Mouse (Mus musculus): ENCODE data around the gene Ptprcap. TPM values are rescaled to one million over a fixed set of nuclear protein-coding genes. Genes with fewer than 3 reads are reported as not detected.

Ptprcap gene
- polyA plus RNA-seq (2014; fragmentation: Illumina TruSeq; extraction: RNeasy Lipid Tissue Mini Kit (QIAGEN cat#74804); ENCODE audit: low read depth, low replicate concordance): 1.9 TPM

GRCm38 (mm10) chr19:4153232-4153654, at the start of gene Ptprcap:
TSS of gene Ptprcap (plus strand) at chr19:4153604.

GRCm38 (mm10) chr19:4125741-4126696, 27.4 kb upstream of the Ptprcap start, which contains the start of gene Aip:
TSS of gene Aip (minus strand) at chr19:4125858.

GRCm38 (mm10) chr19:4139446-4139845, 14.0 kb upstream of the Ptprcap start, which contains the start of gene Gpr152:
TSS of gene Gpr152 (plus strand) at chr19:4139787.

GRCm38 (mm10) chr19:4143759-4144268, 9.6 kb upstream of the Ptprcap start, which contains the start of gene Cabp4:
TSS of gene Cabp4 (minus strand) at chr19:4144033.

GRCm38 (mm10) chr19:4148491-4148806, 5.0 kb upstream of the Ptprcap start, which contains the start of gene Coro1b:
TSS of gene Coro1b (plus strand) at chr19:4148619.

GRCm38 (mm10) chr19:4162646-4163542, 9.5 kb downstream of the Ptprcap start, which contains the start of gene Rps6kb2:
TSS of gene Rps6kb2 (minus strand) at chr19:4163354.

GRCm38 (mm10) chr19:4175368-4175947, 22.1 kb downstream of the Ptprcap start, which contains the start of gene Carns1:
TSS of gene Carns1 (minus strand) at chr19:4175479.

GRCm38 (mm10) chr19:4190831-4191334, 37.5 kb downstream of the Ptprcap start, which contains the start of gene Tbc1d10c:
TSS of gene Tbc1d10c (minus strand) at chr19:4191284.

GRCm38 (mm10) chr19:4191528-4192250, 38.3 kb downstream of the Ptprcap start, which contains the start of gene Ppp1ca:
TSS of gene Ppp1ca (plus strand) at chr19:4192065.

GRCm38 (mm10) chr19:4201291-4201909, 48.0 kb downstream of the Ptprcap start, which contains the start of gene Rad9a:
TSS of gene Rad9a (minus strand) at chr19:4201662.

Other genes with a start within 250 kb of the Ptprcap start
- gene Tcirg1, start 246.5 kb upstream of the Ptprcap start, polyA plus RNA-seq (2014; fragmentation: Illumina TruSeq; extraction: RNeasy Lipid Tissue Mini Kit (QIAGEN cat#74804); ENCODE audit: low read depth, low replicate concordance): 0.71 TPM
- 0.97 TPM for gene Ndufs8, start 240.8 kb upstream of the Ptprcap start, polyA plus RNA-seq (2014; fragmentation: Illumina TruSeq; extraction: RNeasy Lipid Tissue Mini Kit (QIAGEN cat#74804); ENCODE audit: low read depth, low replicate concordance)
- 3.1 TPM for gene Aldh3b1, start 223.8 kb upstream of the Ptprcap start, polyA plus RNA-seq (2014; fragmentation: Illumina TruSeq; extraction: RNeasy Lipid Tissue Mini Kit (QIAGEN cat#74804); ENCODE audit: low read depth, low replicate concordance)
- 0.32 TPM for gene Unc93b1, start 218.4 kb upstream of the Ptprcap start, polyA plus RNA-seq (2014; fragmentation: Illumina TruSeq; extraction: RNeasy Lipid Tissue Mini Kit (QIAGEN cat#74804); ENCODE audit: low read depth, low replicate concordance)
- 0.28 TPM for gene Aldh3b3, start 195.0 kb upstream of the Ptprcap start, polyA plus RNA-seq (2014; fragmentation: Illumina TruSeq; extraction: RNeasy Lipid Tissue Mini Kit (QIAGEN cat#74804); ENCODE audit: low read depth, low replicate concordance)
- gene Aldh3b2, start 181.3 kb upstream of the Ptprcap start, polyA plus RNA-seq (2014; fragmentation: Illumina TruSeq; extraction: RNeasy Lipid Tissue Mini Kit (QIAGEN cat#74804); ENCODE audit: low read depth, low replicate concordance): 2.5 TPM
- gene Acy3, start 167.0 kb upstream of the Ptprcap start, polyA plus RNA-seq (2014; fragmentation: Illumina TruSeq; extraction: RNeasy Lipid Tissue Mini Kit (QIAGEN cat#74804); ENCODE audit: low read depth, low replicate concordance): 0.48 TPM
- gene Tbx10, start 160.9 kb upstream of the Ptprcap start, polyA plus RNA-seq (2014; fragmentation: Illumina TruSeq; extraction: RNeasy Lipid Tissue Mini Kit (QIAGEN cat#74804); ENCODE audit: low read depth, low replicate concordance): not detected
- not detected for gene Nudt8, start 153.0 kb upstream of the Ptprcap start, polyA plus RNA-seq (2014; fragmentation: Illumina TruSeq; extraction: RNeasy Lipid Tissue Mini Kit (QIAGEN cat#74804); ENCODE audit: low read depth, low replicate concordance)
- not detected for gene Gm49405, start 153.0 kb upstream of the Ptprcap start, polyA plus RNA-seq (2014; fragmentation: Illumina TruSeq; extraction: RNeasy Lipid Tissue Mini Kit (QIAGEN cat#74804); ENCODE audit: low read depth, low replicate concordance)
- gene Doc2g, start 150.3 kb upstream of the Ptprcap start, polyA plus RNA-seq (2014; fragmentation: Illumina TruSeq; extraction: RNeasy Lipid Tissue Mini Kit (QIAGEN cat#74804); ENCODE audit: low read depth, low replicate concordance): not detected
- gene Ndufv1, start 140.8 kb upstream of the Ptprcap start, polyA plus RNA-seq (2014; fragmentation: Illumina TruSeq; extraction: RNeasy Lipid Tissue Mini Kit (QIAGEN cat#74804); ENCODE audit: low read depth, low replicate concordance): 5.9 TPM
- gene Gstp1, start 115.6 kb upstream of the Ptprcap start, polyA plus RNA-seq (2014; fragmentation: Illumina TruSeq; extraction: RNeasy Lipid Tissue Mini Kit (QIAGEN cat#74804); ENCODE audit: low read depth, low replicate concordance): 5.3 TPM
- gene Gstp2, start 107.6 kb upstream of the Ptprcap start, polyA plus RNA-seq (2014; fragmentation: Illumina TruSeq; extraction: RNeasy Lipid Tissue Mini Kit (QIAGEN cat#74804); ENCODE audit: low read depth, low replicate concordance): not detected
- gene Gstp3, start 94.0 kb upstream of the Ptprcap start, polyA plus RNA-seq (2014; fragmentation: Illumina TruSeq; extraction: RNeasy Lipid Tissue Mini Kit (QIAGEN cat#74804); ENCODE audit: low read depth, low replicate concordance): not detected
- gene Cabp2, start 72.0 kb upstream of the Ptprcap start, polyA plus RNA-seq (2014; fragmentation: Illumina TruSeq; extraction: RNeasy Lipid Tissue Mini Kit (QIAGEN cat#74804); ENCODE audit: low read depth, low replicate concordance): not detected
- gene Cdk2ap2, start 56.4 kb upstream of the Ptprcap start, polyA plus RNA-seq (2014; fragmentation: Illumina TruSeq; extraction: RNeasy Lipid Tissue Mini Kit (QIAGEN cat#74804); ENCODE audit: low read depth, low replicate concordance): 1.1 TPM
- 0.81 TPM for gene Pitpnm1, start 53.6 kb upstream of the Ptprcap start, polyA plus RNA-seq (2014; fragmentation: Illumina TruSeq; extraction: RNeasy Lipid Tissue Mini Kit (QIAGEN cat#74804); ENCODE audit: low read depth, low replicate concordance)
- 0.62 TPM for gene Aip, start 27.7 kb upstream of the Ptprcap start, polyA plus RNA-seq (2014; fragmentation: Illumina TruSeq; extraction: RNeasy Lipid Tissue Mini Kit (QIAGEN cat#74804); ENCODE audit: low read depth, low replicate concordance)
- gene Gpr152, start 13.8 kb upstream of the Ptprcap start, polyA plus RNA-seq (2014; fragmentation: Illumina TruSeq; extraction: RNeasy Lipid Tissue Mini Kit (QIAGEN cat#74804); ENCODE audit: low read depth, low replicate concordance): not detected
- gene Cabp4, start 9.6 kb upstream of the Ptprcap start, polyA plus RNA-seq (2014; fragmentation: Illumina TruSeq; extraction: RNeasy Lipid Tissue Mini Kit (QIAGEN cat#74804); ENCODE audit: low read depth, low replicate concordance): 0.14 TPM
- 16.9 TPM for gene Coro1b, start 5.0 kb upstream of the Ptprcap start, polyA plus RNA-seq (2014; fragmentation: Illumina TruSeq; extraction: RNeasy Lipid Tissue Mini Kit (QIAGEN cat#74804); ENCODE audit: low read depth, low replicate concordance)
- gene Rps6kb2, start 9.8 kb downstream of the Ptprcap start, polyA plus RNA-seq (2014; fragmentation: Illumina TruSeq; extraction: RNeasy Lipid Tissue Mini Kit (QIAGEN cat#74804); ENCODE audit: low read depth, low replicate concordance): 0.71 TPM
- 0.43 TPM for gene Carns1, start 21.9 kb downstream of the Ptprcap start, polyA plus RNA-seq (2014; fragmentation: Illumina TruSeq; extraction: RNeasy Lipid Tissue Mini Kit (QIAGEN cat#74804); ENCODE audit: low read depth, low replicate concordance)
- gene Tbc1d10c, start 37.7 kb downstream of the Ptprcap start, polyA plus RNA-seq (2014; fragmentation: Illumina TruSeq; extraction: RNeasy Lipid Tissue Mini Kit (QIAGEN cat#74804); ENCODE audit: low read depth, low replicate concordance): not detected
- gene Ppp1ca, start 38.5 kb downstream of the Ptprcap start, polyA plus RNA-seq (2014; fragmentation: Illumina TruSeq; extraction: RNeasy Lipid Tissue Mini Kit (QIAGEN cat#74804); ENCODE audit: low read depth, low replicate concordance): 15.9 TPM
- 1.2 TPM for gene Rad9a, start 48.1 kb downstream of the Ptprcap start, polyA plus RNA-seq (2014; fragmentation: Illumina TruSeq; extraction: RNeasy Lipid Tissue Mini Kit (QIAGEN cat#74804); ENCODE audit: low read depth, low replicate concordance)
- 0.20 TPM for gene Clcf1, start 60.6 kb downstream of the Ptprcap start, polyA plus RNA-seq (2014; fragmentation: Illumina TruSeq; extraction: RNeasy Lipid Tissue Mini Kit (QIAGEN cat#74804); ENCODE audit: low read depth, low replicate concordance)
- gene AC109138.7, start 60.8 kb downstream of the Ptprcap start, polyA plus RNA-seq (2014; fragmentation: Illumina TruSeq; extraction: RNeasy Lipid Tissue Mini Kit (QIAGEN cat#74804); ENCODE audit: low read depth, low replicate concordance): not detected
- not detected for gene Pold4, start 78.3 kb downstream of the Ptprcap start, polyA plus RNA-seq (2014; fragmentation: Illumina TruSeq; extraction: RNeasy Lipid Tissue Mini Kit (QIAGEN cat#74804); ENCODE audit: low read depth, low replicate concordance)
- 0.39 TPM for gene Ssh3, start 115.6 kb downstream of the Ptprcap start, polyA plus RNA-seq (2014; fragmentation: Illumina TruSeq; extraction: RNeasy Lipid Tissue Mini Kit (QIAGEN cat#74804); ENCODE audit: low read depth, low replicate concordance)
- not detected for gene Ankrd13d, start 129.5 kb downstream of the Ptprcap start, polyA plus RNA-seq (2014; fragmentation: Illumina TruSeq; extraction: RNeasy Lipid Tissue Mini Kit (QIAGEN cat#74804); ENCODE audit: low read depth, low replicate concordance)
- 3.2 TPM for gene Grk2, start 152.6 kb downstream of the Ptprcap start, polyA plus RNA-seq (2014; fragmentation: Illumina TruSeq; extraction: RNeasy Lipid Tissue Mini Kit (QIAGEN cat#74804); ENCODE audit: low read depth, low replicate concordance)
- gene Kdm2a, start 244.7 kb downstream of the Ptprcap start, polyA plus RNA-seq (2014; fragmentation: Illumina TruSeq; extraction: RNeasy Lipid Tissue Mini Kit (QIAGEN cat#74804); ENCODE audit: low read depth, low replicate concordance): 49.2 TPM